Mouse (Mus musculus): ENCODE data around the gene Tgm1. TPM values are rescaled to one million over a fixed set of nuclear protein-coding genes. Genes with fewer than 3 reads are reported as not detected.

Tgm1 gene
- polyA plus RNA-seq, 1 experiment from 2014 or later, result 0.10 TPM

Other genes starting within 250 kb of the Tgm1 start
- 26.8 and 31.1 TPM in 2 replicates for gene Dhrs4, start 235.2 kb downstream of the Tgm1 start, polyA plus RNA-seq (2014; fragmentation: Nextera tagmentation; extraction: Ambion mirVana)
- gene Carmil3, start 223.3 kb downstream of the Tgm1 start, polyA plus RNA-seq (2014; fragmentation: Nextera tagmentation; extraction: Ambion mirVana), result 21.9 and 26.5 TPM in 2 replicates
- gene Cpne6, start 203.5 kb downstream of the Tgm1 start, polyA plus RNA-seq (2014; fragmentation: Nextera tagmentation; extraction: Ambion mirVana), result 4.5 and 7.4 TPM in 2 replicates
- not detected in 2 replicates for gene Nrl, start 188.9 kb downstream of the Tgm1 start, polyA plus RNA-seq (2014; fragmentation: Nextera tagmentation; extraction: Ambion mirVana)
- 10.7 and 11.6 TPM in 2 replicates for gene Pck2, start 173.7 kb downstream of the Tgm1 start, polyA plus RNA-seq (2014; fragmentation: Nextera tagmentation; extraction: Ambion mirVana)
- gene Dcaf11, start 153.9 kb downstream of the Tgm1 start, polyA plus RNA-seq (2014; fragmentation: Nextera tagmentation; extraction: Ambion mirVana), result 130 and 137 TPM in 2 replicates
- not detected in 2 replicates for gene A730061H03Rik, start 153.5 kb downstream of the Tgm1 start, polyA plus RNA-seq (2014; fragmentation: Nextera tagmentation; extraction: Ambion mirVana)
- gene Fitm1, start 138.3 kb downstream of the Tgm1 start, polyA plus RNA-seq (2014; fragmentation: Nextera tagmentation; extraction: Ambion mirVana), result not detected in 2 replicates
- gene Psme1, start 135.8 kb downstream of the Tgm1 start, polyA plus RNA-seq (2014; fragmentation: Nextera tagmentation; extraction: Ambion mirVana), result 192 and 204 TPM in 2 replicates
- gene Emc9, start 128.6 kb downstream of the Tgm1 start, polyA plus RNA-seq (2014; fragmentation: Nextera tagmentation; extraction: Ambion mirVana), result 13.9 and 17.6 TPM in 2 replicates
- 206 and 213 TPM in 2 replicates for gene Psme2, start 122.8 kb downstream of the Tgm1 start, polyA plus RNA-seq (2014; fragmentation: Nextera tagmentation; extraction: Ambion mirVana)
- 11.0 and 13.0 TPM in 2 replicates for gene Rnf31, start 122.2 kb downstream of the Tgm1 start, polyA plus RNA-seq (2014; fragmentation: Nextera tagmentation; extraction: Ambion mirVana)
- gene Irf9, start 110.4 kb downstream of the Tgm1 start, polyA plus RNA-seq (2014; fragmentation: Nextera tagmentation; extraction: Ambion mirVana), result 6.3 and 6.9 TPM in 2 replicates
- gene Rec8, start 95.9 kb downstream of the Tgm1 start, polyA plus RNA-seq (2014; fragmentation: Nextera tagmentation; extraction: Ambion mirVana), result 6.5 and 7.0 TPM in 2 replicates
- gene Ipo4, start 78.0 kb downstream of the Tgm1 start, polyA plus RNA-seq (2014; fragmentation: Nextera tagmentation; extraction: Ambion mirVana), result 80.8 and 82.5 TPM in 2 replicates
- gene Gm49378, start 76.0 kb downstream of the Tgm1 start, polyA plus RNA-seq (2014; fragmentation: Nextera tagmentation; extraction: Ambion mirVana), result 1.8 and 3.4 TPM in 2 replicates
- gene Tm9sf1, start 70.1 kb downstream of the Tgm1 start, polyA plus RNA-seq (2014; fragmentation: Nextera tagmentation; extraction: Ambion mirVana), result 56.5 and 57.5 TPM in 2 replicates
- 0.17 and 0.20 TPM in 2 replicates for gene Tssk4, start 63.7 kb downstream of the Tgm1 start, polyA plus RNA-seq (2014; fragmentation: Nextera tagmentation; extraction: Ambion mirVana)
- 62.7 and 64.4 TPM in 2 replicates for gene Mdp1, start 53.4 kb downstream of the Tgm1 start, polyA plus RNA-seq (2014; fragmentation: Nextera tagmentation; extraction: Ambion mirVana)
- 48.7 and 49.6 TPM in 2 replicates for gene Gmpr2, start 42.0 kb downstream of the Tgm1 start, polyA plus RNA-seq (2014; fragmentation: Nextera tagmentation; extraction: Ambion mirVana)
- gene Nedd8, start 41.8 kb downstream of the Tgm1 start, polyA plus RNA-seq (2014; fragmentation: Nextera tagmentation; extraction: Ambion mirVana), result 622 and 707 TPM in 2 replicates
- 30.6 and 37.5 TPM in 2 replicates for gene Tinf2, start 32.1 kb downstream of the Tgm1 start, polyA plus RNA-seq (2014; fragmentation: Nextera tagmentation; extraction: Ambion mirVana)
- gene Rabggta, start 8.3 kb upstream of the Tgm1 start, polyA plus RNA-seq (2014; fragmentation: Nextera tagmentation; extraction: Ambion mirVana), result 34.2 and 38.3 TPM in 2 replicates
- gene Dhrs1, start 31.8 kb upstream of the Tgm1 start, polyA plus RNA-seq (2014; fragmentation: Nextera tagmentation; extraction: Ambion mirVana), result 83.8 and 84.4 TPM in 2 replicates
- gene Nop9, start 31.8 kb upstream of the Tgm1 start, polyA plus RNA-seq (2014; fragmentation: Nextera tagmentation; extraction: Ambion mirVana), result 36.3 and 36.6 TPM in 2 replicates
- gene Cideb, start 44.5 kb upstream of the Tgm1 start, polyA plus RNA-seq (2014; fragmentation: Nextera tagmentation; extraction: Ambion mirVana), result 0.14 TPM in 1 of 2 replicates, not detected in the other
- 0.07 and 0.14 TPM in 2 replicates for gene Ltb4r2, start 47.5 kb upstream of the Tgm1 start, polyA plus RNA-seq (2014; fragmentation: Nextera tagmentation; extraction: Ambion mirVana)
- gene Ltb4r1, start 52.0 kb upstream of the Tgm1 start, polyA plus RNA-seq (2014; fragmentation: Nextera tagmentation; extraction: Ambion mirVana), result 0.28 TPM in 1 of 2 replicates, not detected in the other
- 1.9 and 3.3 TPM in 2 replicates for gene Adcy4, start 70.2 kb upstream of the Tgm1 start, polyA plus RNA-seq (2014; fragmentation: Nextera tagmentation; extraction: Ambion mirVana)
- gene Ripk3, start 74.9 kb upstream of the Tgm1 start, polyA plus RNA-seq (2014; fragmentation: Nextera tagmentation; extraction: Ambion mirVana), result 2.4 and 4.1 TPM in 2 replicates
- 8.3 and 9.1 TPM in 2 replicates for gene Nfatc4, start 109.2 kb upstream of the Tgm1 start, polyA plus RNA-seq (2014; fragmentation: Nextera tagmentation; extraction: Ambion mirVana)
- gene Nynrin, start 140.1 kb upstream of the Tgm1 start, polyA plus RNA-seq (2014; fragmentation: Nextera tagmentation; extraction: Ambion mirVana), result 6.2 and 7.4 TPM in 2 replicates
- gene Cbln3, start 170.5 kb upstream of the Tgm1 start, polyA plus RNA-seq (2014; fragmentation: Nextera tagmentation; extraction: Ambion mirVana), result 0.20 and 0.27 TPM in 2 replicates
- gene Khnyn, start 171.0 kb upstream of the Tgm1 start, polyA plus RNA-seq (2014; fragmentation: Nextera tagmentation; extraction: Ambion mirVana), result 4.6 and 5.4 TPM in 2 replicates
- 99.0 and 110 TPM in 2 replicates for gene Sdr39u1, start 186.4 kb upstream of the Tgm1 start, polyA plus RNA-seq (2014; fragmentation: Nextera tagmentation; extraction: Ambion mirVana)
- gene Cma1, start 230.7 kb upstream of the Tgm1 start, polyA plus RNA-seq (2014; fragmentation: Nextera tagmentation; extraction: Ambion mirVana), result 0.27 and 0.35 TPM in 2 replicates
- gene Cma2, start 237.1 kb upstream of the Tgm1 start, polyA plus RNA-seq (2014; fragmentation: Nextera tagmentation; extraction: Ambion mirVana), result not detected in 2 replicates